Comparison of ENCODE assay signal across 9 mouse cellular contexts in the genomic region with DNA sequence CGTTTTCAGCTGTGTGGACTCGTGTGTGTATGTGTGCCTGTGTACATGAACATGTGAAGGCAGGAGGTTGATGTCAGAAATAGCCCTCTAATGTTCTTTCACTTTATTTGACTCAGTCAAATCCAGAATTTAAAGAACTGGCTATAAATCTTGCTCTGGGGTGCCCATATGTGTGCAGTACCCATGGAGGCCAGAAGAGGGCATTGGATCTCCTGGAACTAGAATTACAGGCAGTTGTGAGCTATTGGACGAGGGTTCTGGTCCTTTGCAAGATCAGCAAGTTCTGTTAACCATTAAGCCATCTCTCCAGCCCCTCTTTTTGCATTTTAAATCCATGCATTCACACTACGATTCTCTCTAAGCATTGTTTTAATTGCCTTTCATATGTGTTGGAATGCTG.
DNase-seq lines count a peak whose midpoint lies in the region; ATAC-seq and TF ChIP-seq lines count a peak whose summit lies in the region.
"Had no signal": no experiment of that assay in that cellular context is flagged by ENCODE, and none has a peak within 500 bp of the region (broad histone marks: within the 10 kb centered on the region; RNA-seq: fewer than 3 reads in every experiment).

No protein-coding gene starts in this region.

- no peaks in the 10 kb centered on the region for H3K4me1 ChIP-seq in intestine, postnatal 0 days (replicated peaks; ENCODE audit: control insufficient read depth, insufficient read depth, low read length)
- no peaks in the 10 kb centered on the region for H3K4me1 ChIP-seq in intestine, embryonic 16.5 days (ENCODE audit: control insufficient read depth, insufficient read depth, low read length)

- no peak overlapping the region for H3K4me2 ChIP-seq in intestine, postnatal 0 days (replicated peaks; ENCODE audit: low read depth)
- H3K4me2 ChIP-seq in intestine, embryonic 16.5 days (ENCODE audit: low read depth, low read length): no peak overlapping the region

- no peak overlapping the region for H3K27ac ChIP-seq in intestine, postnatal 0 days (ENCODE audit: low read depth, low read length)
- H3K27ac ChIP-seq in intestine, embryonic 16.5 days (ENCODE audit: low read length): no peak overlapping the region

- TF ChIP-seq CTCF in intestine, postnatal 0 days (IDR thresholded peaks at IDR 0.05; ENCODE audit: low read depth): peak; percentile 64

- H3K9me3 ChIP-seq in intestine, postnatal 0 days (ENCODE audit: control insufficient read depth): no peaks in the 10 kb centered on the region
- H3K9me3 ChIP-seq in intestine, embryonic 16.5 days (ENCODE audit: control insufficient read depth, low read length): no peaks in the 10 kb centered on the region

- DNase-seq in B cell, adult 2 months: peak; percentile 40 to 51
- DNase-seq in R1 (ENCODE audit: low read depth, low spot score): peak; percentile 77
- peak; percentile 37 for DNase-seq in forelimb bud, embryonic 11.5 days (ENCODE audit: low read depth, low spot score)
- DNase-seq in lung, postnatal 36 days: peak; percentile 23
- no peak for DNase-seq in testis, postnatal 10 days (ENCODE audit: low spot score)
- DNase-seq in gastrocnemius, adult 18-20 months (ENCODE audit: low spot score): no peak

- H3K36me3 ChIP-seq in intestine, postnatal 0 days (ENCODE audit: control insufficient read depth, insufficient read depth): no peaks in the 10 kb centered on the region
- H3K36me3 ChIP-seq in intestine, embryonic 16.5 days (ENCODE audit: control insufficient read depth, insufficient read depth, low read length): no peaks in the 10 kb centered on the region

- no peak overlapping the region for H3K4me3 ChIP-seq in intestine, postnatal 0 days (ENCODE audit: low read depth, low read length)
- no peak overlapping the region for H3K4me3 ChIP-seq in intestine, embryonic 16.5 days (ENCODE audit: low read length)
- H3K4me3 ChIP-seq: erythroblast, embryonic 14.5 days had no signal

- 74% methylated on average over 4 of the region's 4 CpGs for WGBS in intestine, postnatal 0 days
- 71% methylated on average over 4 of the region's 4 CpGs for WGBS in intestine, embryonic 16.5 days

- no peaks in the 10 kb centered on the region for H3K27me3 ChIP-seq in intestine, postnatal 0 days (replicated peaks; ENCODE audit: control insufficient read depth, insufficient read depth, low read length)
- H3K27me3 ChIP-seq in intestine, embryonic 16.5 days (replicated peaks; ENCODE audit: control insufficient read depth, insufficient read depth, low read length): no peaks in the 10 kb centered on the region

- ATAC-seq in intestine, postnatal 0 days: no peak
- ATAC-seq in intestine, embryonic 16.5 days: no peak

- no peak overlapping the region for H3K9ac ChIP-seq in intestine, postnatal 0 days (ENCODE audit: low read depth, low read length)
- no peak overlapping the region for H3K9ac ChIP-seq in intestine, embryonic 16.5 days (ENCODE audit: low read depth, low read length)

Comparison
In these comparisons a context has a peak if more than half of its experiments do, and no peak if none do; other contexts are left out.
1. DNase-seq: peak in B cell, adult 2 months (2 of 2), R1 (single experiment), forelimb bud, embryonic 11.5 days (single experiment) and lung, postnatal 36 days (single experiment); none in testis, postnatal 10 days (single experiment) and gastrocnemius, adult 18-20 months (single experiment).